Comparison of ENCODE assay signal across 7 mouse cellular contexts in the genomic region with DNA sequence TGATC. TPM values are rescaled to one million over a fixed set of nuclear protein-coding genes. Genes with fewer than 3 reads are reported as not detected.
DNase-seq lines count a peak whose midpoint lies in the region; ATAC-seq lines count a peak whose summit lies in the region.

A gene (minus strand): TSS at position 4 of the 5 bp plus-strand sequence.

- DNase-seq in lung, postnatal 14 days = no peak
- no peak for DNase-seq in forebrain, embryonic 11.5 days (ENCODE audit: low spot score)
- no peak for DNase-seq in adrenal gland, adult 8-10 months

- H3K4me1 ChIP-seq in lung, embryonic 16.5 days (replicated peaks; ENCODE audit: control insufficient read depth, insufficient read depth, low read length) = peaks cover 55% of the 10 kb centered on the region
- peaks cover 13% of the 10 kb centered on the region for H3K4me1 ChIP-seq in forebrain, embryonic 11.5 days (replicated peaks; ENCODE audit: control insufficient read depth, insufficient read depth, low read length)
- H3K4me1 ChIP-seq in limb, embryonic 13.5 days = peaks cover 61% of the 10 kb centered on the region
- peaks cover 47% of the 10 kb centered on the region for H3K4me1 ChIP-seq in stomach, embryonic 14.5 days (ENCODE audit: control insufficient read depth, insufficient read depth, low read length)

- peak within 1 kb of the TSS; percentile 77 for H3K9ac ChIP-seq in lung, embryonic 16.5 days (ENCODE audit: low read length)
- H3K9ac ChIP-seq in forebrain, embryonic 11.5 days (ENCODE audit: low read length) = peak within 1 kb of the TSS; percentile 94
- H3K9ac ChIP-seq in limb, embryonic 13.5 days = peak within 1 kb of the TSS; percentile 86
- H3K9ac ChIP-seq in stomach, embryonic 14.5 days (replicated peaks; ENCODE audit: low read depth, low read length) = peak within 1 kb of the TSS; percentile 68

- no peak for ATAC-seq in lung, embryonic 16.5 days (ENCODE audit: low read depth)
- no peak for ATAC-seq in forebrain, embryonic 11.5 days (replicated peaks; ENCODE audit: low FRiP score)
- ATAC-seq in limb, embryonic 13.5 days (ENCODE audit: low FRiP score, low read depth) = no peak
- ATAC-seq in stomach, embryonic 14.5 days (ENCODE audit: insufficient number of reproducible peaks, insufficient read depth, low FRiP score, low read depth) = no peak
- no peak for ATAC-seq in erythroid progenitor cell, adult 5-6 weeks (replicated peaks; ENCODE audit: low FRiP score, poor library complexity, severe bottlenecking)

- H3K36me3 ChIP-seq in lung, embryonic 16.5 days (ENCODE audit: control insufficient read depth, insufficient read depth, low read length) = peaks cover 5% of the 10 kb centered on the region; the same call in 1 of the 2 replicates
- H3K36me3 ChIP-seq in forebrain, embryonic 11.5 days (ENCODE audit: control insufficient read depth, insufficient read depth, low read length) = peaks cover 2% of the 10 kb centered on the region
- H3K36me3 ChIP-seq in limb, embryonic 13.5 days = peaks cover 45% of the 10 kb centered on the region
- peaks cover 12% of the 10 kb centered on the region for H3K36me3 ChIP-seq in stomach, embryonic 14.5 days (ENCODE audit: control insufficient read depth, insufficient read depth, low read length)

- no peaks in the 10 kb centered on the region for H3K9me3 ChIP-seq in lung, embryonic 16.5 days (ENCODE audit: control insufficient read depth, low read length)
- H3K9me3 ChIP-seq in forebrain, embryonic 11.5 days (ENCODE audit: control insufficient read depth, low read length) = no peaks in the 10 kb centered on the region
- H3K9me3 ChIP-seq in limb, embryonic 13.5 days = no peaks in the 10 kb centered on the region
- no peaks in the 10 kb centered on the region for H3K9me3 ChIP-seq in stomach, embryonic 14.5 days (ENCODE audit: control insufficient read depth, low read depth, low read length)

- H3K27me3 ChIP-seq in lung, embryonic 16.5 days (ENCODE audit: control insufficient read depth, insufficient read depth, low read depth, low read length) = no peaks in the 10 kb centered on the region
- no peaks in the 10 kb centered on the region for H3K27me3 ChIP-seq in forebrain, embryonic 11.5 days (ENCODE audit: control insufficient read depth, insufficient read depth, low read length)
- no peaks in the 10 kb centered on the region for H3K27me3 ChIP-seq in limb, embryonic 13.5 days
- no peaks in the 10 kb centered on the region for H3K27me3 ChIP-seq in stomach, embryonic 14.5 days (ENCODE audit: control insufficient read depth, insufficient read depth, low read length)

- H3K4me2 ChIP-seq in lung, embryonic 16.5 days (ENCODE audit: low read depth, low read length) = peak within 1 kb of the TSS; percentile 80
- H3K4me2 ChIP-seq in forebrain, embryonic 11.5 days (ENCODE audit: low read depth, low read length, severe bottlenecking) = peak within 1 kb of the TSS; percentile 96
- H3K4me2 ChIP-seq in limb, embryonic 13.5 days (replicated peaks) = peak within 1 kb of the TSS; percentile 98
- H3K4me2 ChIP-seq in stomach, embryonic 14.5 days (replicated peaks; ENCODE audit: low read depth, low read length) = peak within 1 kb of the TSS; percentile 79

- peak within 1 kb of the TSS; percentile 59 for H3K4me3 ChIP-seq in lung, embryonic 16.5 days (ENCODE audit: low read length)
- H3K4me3 ChIP-seq in forebrain, embryonic 11.5 days (ENCODE audit: low read depth, low read length) = peak within 1 kb of the TSS; percentile 77
- peak within 1 kb of the TSS; percentile 80 for H3K4me3 ChIP-seq in limb, embryonic 13.5 days
- H3K4me3 ChIP-seq in stomach, embryonic 14.5 days (ENCODE audit: low read depth, low read length) = peak within 1 kb of the TSS; percentile 62

- H3K27ac ChIP-seq in lung, embryonic 16.5 days (ENCODE audit: low read length) = peak within 1 kb of the TSS; percentile 98
- H3K27ac ChIP-seq in forebrain, embryonic 11.5 days (ENCODE audit: low read depth, low read length) = peak within 1 kb of the TSS; percentile 93
- peak within 1 kb of the TSS; percentile 96 for H3K27ac ChIP-seq in limb, embryonic 13.5 days
- peak within 1 kb of the TSS; percentile 97 for H3K27ac ChIP-seq in stomach, embryonic 14.5 days (ENCODE audit: low read length)

RNA-seq across cellular contexts. Expression of the gene that starts here (rescaled TPM):
- 0.62 and 0.93 TPM in 2 replicates for polyA plus RNA-seq in lung, embryonic 16.5 days (2015; fragmentation: Nextera tagmentation; extraction: Ambion mirVana)
- not detected in 2 replicates for polyA plus RNA-seq in forebrain, embryonic 11.5 days (2014; fragmentation: Nextera tagmentation; extraction: Ambion mirVana)
- polyA plus RNA-seq in limb, embryonic 13.5 days (2015; fragmentation: Nextera tagmentation; extraction: Ambion mirVana) = 0.31 TPM in 1 of 2 replicates, not detected in the other
- polyA plus RNA-seq in stomach, embryonic 14.5 days (2014; fragmentation: Nextera tagmentation; extraction: Ambion mirVana) = not detected in 2 replicates
- total RNA-seq in adrenal gland, adult 8-10 months (2022) = 1 to 10 TPM in 1 of 4 experiments, not detected in 3; 1.5 TPM
- total RNA-seq in erythroid progenitor cell, adult 5-6 weeks (2015; ENCODE audit: low replicate concordance) = not detected in 2 replicates
- total RNA-seq in erythroid progenitor cell, adult 5-6 weeks (2017; ENCODE audit: low replicate concordance) = 0.64 and 11.8 TPM in 2 replicates
